Mouse (Mus musculus) testis, adult 2 months (tissue): ENCODE results near the gene Gm17660.

Experiments
- CTCF ChIP-seq: fragments of 200-500 bp; IDR thresholded peaks from 2 replicates; pipeline ENCODE4 v1.5.1; 2012; ENCODE audit warnings: low read depth, mild to moderate bottlenecking, inconsistent platforms, low read length, moderate library complexity; ENCODE audit not compliant: control insufficient read depth, insufficient read depth, insufficient replicate concordance
- POLR2A ChIP-seq: fragments of 200-500 bp; IDR thresholded peaks from 2 replicates; pipeline ENCODE4 v1.6.1; 2012; ENCODE audit warnings: low read depth, mild to moderate bottlenecking, inconsistent platforms, low read length, moderate library complexity; ENCODE audit not compliant: control insufficient read depth

DNA sequence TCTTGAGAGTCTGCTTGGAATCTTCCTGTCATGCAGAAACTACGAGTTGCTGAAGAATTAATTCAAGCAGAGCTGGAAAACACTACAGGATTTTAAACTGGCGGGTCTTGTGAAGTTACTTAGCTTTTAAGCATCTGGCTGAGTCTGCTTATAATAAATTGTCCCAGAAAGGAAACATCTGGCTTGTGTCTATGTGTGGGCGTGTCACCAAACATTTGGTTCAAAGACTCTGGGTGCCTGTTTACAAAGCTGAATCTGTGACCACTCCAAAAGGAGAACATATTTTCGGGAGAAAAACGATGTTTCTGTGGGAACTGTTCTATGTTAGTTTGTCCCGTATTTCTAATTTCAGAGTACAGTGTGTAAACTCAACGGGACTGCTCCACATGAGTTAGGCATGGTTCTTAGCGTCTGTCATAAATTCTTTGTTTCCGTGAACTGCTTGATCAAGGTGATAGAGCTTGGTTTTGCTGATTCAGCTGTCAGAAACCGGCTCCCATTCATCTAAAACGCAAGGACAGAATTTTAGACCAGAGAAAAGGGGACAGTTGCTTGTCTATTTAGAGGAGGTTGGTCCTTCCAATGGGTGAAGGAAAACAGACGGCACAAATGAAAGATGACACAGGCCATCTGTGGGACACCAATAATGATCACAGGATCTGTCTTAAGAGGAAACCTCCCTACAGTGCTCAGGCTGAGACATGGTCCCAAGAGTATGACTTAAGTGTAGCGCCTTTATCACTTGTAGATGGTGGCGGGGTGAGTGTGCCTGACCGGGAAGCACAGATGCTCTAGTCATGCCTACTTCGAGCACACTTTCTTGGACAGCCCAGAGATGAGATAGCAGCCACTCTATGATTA, 18.9 kb upstream of the Gm17660 start:
- no peak for TF ChIP-seq POLR2A
- TF ChIP-seq CTCF, result no peak
